Mouse (Mus musculus) liver, adult 2 months (tissue): Measurements from ENCODE around the gene Ispd.

Experiments used
- CTCF ChIP-seq: fragments of 200-500 bp; IDR thresholded peaks from 2 replicates; pipeline ENCODE4 v1.5.1; 2011; ENCODE audit warnings: low read depth, low read length, control low read depth
- POLR2A ChIP-seq: fragments of 200-500 bp; IDR thresholded peaks from 2 replicates; pipeline ENCODE4 v1.6.1; 2011; ENCODE audit warnings: low read length, control low read depth; ENCODE audit not compliant: insufficient read depth; ENCODE audit errors: extremely low read depth

GRCm38 (mm10) chr12:36364013-36364412, 17.2 kb upstream of the Ispd start:
- TF ChIP-seq CTCF (no peak), POLR2A (no peak)
